Mouse (Mus musculus): ENCODE measurements around the gene Ppox.
"Not testable (repeated sequence)": the region's sequence is repeated elsewhere in the genome, so short reads cannot be mapped to it uniquely, and the experiment has no call there.

Ppox gene

DNA sequence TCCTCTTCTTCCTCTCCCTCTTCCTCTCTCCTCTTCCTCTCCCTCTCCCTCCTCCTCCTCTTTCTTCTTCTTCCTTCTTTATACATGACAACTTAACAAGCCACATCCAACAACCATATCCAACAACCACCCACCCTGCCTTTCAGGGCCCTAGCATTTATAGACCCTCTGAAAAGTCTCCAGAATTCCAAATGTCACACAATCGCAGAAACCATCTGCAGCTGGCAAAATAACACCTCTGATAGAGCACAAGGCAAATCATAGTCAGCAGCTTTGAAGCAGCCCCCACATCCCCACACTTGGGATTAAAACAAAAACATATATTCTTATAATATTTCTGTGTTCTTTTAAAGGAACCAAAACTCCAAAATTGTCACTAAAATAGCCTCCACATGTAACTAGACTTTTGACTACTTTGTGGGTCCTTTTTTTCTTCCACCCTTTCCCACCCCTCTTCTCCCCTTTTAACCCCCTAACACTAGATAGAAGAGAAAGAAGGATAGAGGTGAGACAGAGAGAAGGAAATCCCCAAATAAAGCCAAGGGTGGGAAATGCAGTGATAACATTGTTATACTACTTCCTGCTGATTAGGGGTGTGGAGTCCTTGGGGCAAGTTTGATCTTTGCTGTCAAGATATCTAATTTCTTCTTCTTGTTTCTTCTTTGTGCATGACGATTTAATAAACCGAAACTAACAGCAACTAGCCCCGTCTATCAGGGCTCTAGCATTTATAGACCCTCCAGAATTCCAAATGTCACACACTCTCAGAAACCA, 14.8 kb downstream of the Ppox start:
- DNase-seq = no peak

DNA sequence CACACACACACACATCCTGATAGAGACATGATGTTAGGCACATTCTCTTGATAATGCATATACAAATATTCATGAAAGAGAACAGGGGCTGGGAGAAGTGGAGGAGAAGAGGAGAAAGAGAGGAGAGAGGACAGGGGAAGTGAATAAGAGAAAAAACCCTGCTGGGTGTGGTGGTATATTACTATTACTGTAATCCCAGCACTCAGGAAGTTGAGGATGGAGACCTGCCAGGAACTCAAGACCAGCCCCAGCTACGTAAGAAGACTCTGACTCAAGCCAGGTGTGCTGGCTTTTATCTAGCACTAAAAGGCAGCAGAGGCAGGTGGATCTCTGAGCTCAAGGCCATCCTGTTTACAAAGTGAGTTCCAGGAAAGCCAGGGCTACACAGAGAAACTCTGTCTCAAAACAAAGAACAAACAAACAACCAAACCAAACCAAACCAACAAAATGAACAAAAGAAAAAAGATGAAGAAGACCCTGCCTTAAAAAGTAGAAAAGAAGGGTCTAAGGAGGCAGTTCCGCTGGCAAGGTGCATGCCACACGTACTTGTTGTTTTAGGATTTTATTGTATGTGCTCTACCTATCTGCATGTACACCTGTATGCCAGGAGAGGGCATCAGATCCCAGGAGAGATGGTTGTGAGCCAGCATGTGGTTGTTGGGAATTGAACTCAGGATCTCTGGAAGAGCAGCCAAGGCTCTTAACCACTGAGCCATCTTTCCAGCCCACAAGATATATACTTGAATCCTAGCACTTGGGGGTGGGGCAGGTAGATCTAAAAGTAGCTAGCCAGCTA, 17.1 kb downstream of the Ppox start:
- DNase-seq = no peak

DNA sequence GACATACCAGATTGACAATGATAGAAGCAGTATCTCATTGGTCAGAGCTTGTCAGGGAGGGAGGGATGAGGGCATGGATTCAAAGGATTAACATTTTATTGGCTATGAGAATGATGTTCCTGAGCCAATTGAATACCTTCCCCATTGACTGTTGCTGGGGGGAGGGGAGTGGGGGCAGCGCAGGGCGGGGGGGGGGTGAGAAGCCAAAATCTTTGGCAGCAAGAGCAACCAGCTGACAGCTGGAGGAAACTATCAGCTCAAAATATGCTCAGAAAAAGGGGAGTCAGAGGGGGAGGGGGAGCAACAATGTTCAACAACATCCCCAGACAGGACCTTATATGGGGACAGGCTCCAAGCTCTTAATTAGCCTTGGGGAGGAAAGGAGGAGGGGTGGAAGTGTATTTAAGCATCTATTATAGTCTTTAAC, 17.8 kb downstream of the Ppox start:
- DNase-seq = no peak

DNA sequence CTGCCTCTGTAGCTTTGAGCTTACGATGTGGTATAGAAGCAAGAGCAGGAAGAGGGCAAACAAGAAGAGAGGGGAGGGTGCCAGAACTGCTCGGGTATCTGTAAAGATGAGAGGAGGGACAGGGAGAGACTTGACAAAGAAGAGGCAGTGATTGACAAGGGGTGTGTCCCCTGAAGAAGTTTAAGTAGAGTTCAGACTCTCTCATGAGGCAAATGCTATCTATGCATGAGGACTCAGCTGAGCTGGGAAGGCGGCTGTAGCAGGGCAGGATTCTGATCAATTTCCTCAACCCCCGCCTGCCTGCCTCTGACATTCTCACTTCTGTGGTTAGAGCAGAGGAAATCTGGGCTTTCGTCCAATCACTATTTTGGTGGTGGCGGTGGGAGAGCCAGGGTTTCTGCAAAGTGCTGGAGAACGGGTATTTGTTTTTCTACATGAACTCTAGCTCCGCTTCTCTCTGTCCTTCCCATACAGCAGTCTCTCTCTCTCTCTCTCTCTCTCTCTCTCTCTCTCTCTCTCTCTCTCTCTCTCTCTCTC, 18.3 kb downstream of the Ppox start:
- peak; percentile 16 for DNase-seq

DNA sequence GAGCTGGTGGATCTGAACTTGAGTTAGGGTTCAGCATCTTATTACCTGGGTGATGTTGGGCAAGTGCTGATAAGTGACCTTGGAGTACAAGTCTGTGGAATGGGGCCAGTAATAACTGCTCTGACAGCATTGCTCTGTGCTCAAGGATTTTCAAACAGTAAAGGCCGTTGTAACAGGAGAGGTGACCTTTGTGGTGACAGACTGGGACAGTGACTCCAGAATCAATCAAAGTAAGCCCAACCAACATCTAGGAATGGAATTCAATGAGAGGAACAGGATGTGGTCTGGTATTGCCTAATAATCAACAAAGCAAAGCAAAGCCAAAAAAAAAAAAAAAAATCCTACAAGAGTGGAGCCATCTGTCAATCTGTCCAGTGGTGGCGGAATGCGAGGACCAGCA, 20.7 kb downstream of the Ppox start:
- no peak for DNase-seq

DNA sequence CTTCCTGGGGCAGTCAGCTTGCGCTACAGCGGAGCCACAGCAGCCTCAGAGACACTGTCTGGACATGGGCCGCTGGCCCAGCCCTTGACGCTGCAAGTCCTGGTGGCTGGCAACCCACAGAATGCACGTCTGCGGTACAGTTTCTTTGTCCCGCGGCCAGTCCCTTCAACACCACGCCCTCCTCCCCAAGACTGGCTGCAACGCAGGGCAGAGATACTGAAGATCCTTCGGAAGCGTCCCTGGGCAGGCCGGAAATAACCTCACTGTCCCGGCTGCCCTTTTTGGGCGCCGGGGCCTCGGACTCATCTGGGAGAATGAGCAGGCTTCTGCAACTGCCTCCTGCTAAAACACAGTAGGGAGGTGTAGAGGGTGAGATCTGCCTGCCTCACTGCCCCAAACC, 22.1 kb downstream of the Ppox start:
- DNase-seq = no peak

DNA sequence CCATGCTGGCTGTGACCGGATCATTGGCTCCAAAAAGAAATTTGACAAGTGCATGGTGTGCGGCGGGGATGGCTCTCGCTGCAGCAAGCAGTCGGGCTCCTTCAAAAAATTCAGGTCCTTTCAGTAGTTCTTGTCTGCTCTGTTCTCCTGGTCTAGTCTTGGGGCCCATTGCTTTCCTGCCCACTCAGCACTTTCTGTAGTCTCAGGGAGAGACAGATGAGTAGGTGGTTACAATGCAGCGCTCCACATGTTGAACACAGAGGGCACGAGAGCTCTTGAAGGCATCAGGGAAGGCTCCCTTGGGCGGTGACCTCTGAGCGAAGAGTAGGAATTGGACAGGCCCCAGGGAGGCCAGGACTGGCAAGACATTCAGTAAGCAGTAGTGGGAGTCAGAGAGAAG, 23.2 kb downstream of the Ppox start:
- no peak for DNase-seq

DNA sequence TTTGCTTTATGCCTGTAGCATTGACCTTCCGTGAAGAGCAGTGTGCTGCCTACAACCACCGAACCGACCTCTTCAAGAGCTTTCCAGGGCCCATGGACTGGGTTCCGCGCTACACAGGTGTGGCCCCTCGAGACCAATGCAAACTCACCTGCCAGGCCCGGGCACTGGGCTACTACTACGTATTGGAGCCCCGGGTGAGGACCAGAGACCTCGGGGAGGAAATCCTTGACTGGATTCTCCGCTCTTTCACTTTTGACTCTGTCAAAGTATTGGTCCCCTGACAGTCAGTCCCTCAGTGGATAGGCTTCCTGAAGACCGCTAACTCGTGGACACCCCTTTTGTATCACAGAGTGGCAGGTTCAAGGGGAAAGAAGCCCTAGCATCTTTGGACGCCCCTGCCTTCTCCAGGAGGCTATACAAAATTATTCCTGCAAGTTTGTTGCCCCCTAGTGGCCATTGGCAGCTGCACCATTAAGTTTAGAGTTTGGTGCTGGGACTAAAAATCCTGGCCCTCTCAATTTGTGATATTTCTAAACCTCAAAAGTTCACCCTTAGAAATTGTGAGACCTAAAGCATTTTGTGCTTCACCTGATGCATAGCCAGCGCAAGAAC, 23.9 kb downstream of the Ppox start:
- DNase-seq = peak; percentile 62

DNA sequence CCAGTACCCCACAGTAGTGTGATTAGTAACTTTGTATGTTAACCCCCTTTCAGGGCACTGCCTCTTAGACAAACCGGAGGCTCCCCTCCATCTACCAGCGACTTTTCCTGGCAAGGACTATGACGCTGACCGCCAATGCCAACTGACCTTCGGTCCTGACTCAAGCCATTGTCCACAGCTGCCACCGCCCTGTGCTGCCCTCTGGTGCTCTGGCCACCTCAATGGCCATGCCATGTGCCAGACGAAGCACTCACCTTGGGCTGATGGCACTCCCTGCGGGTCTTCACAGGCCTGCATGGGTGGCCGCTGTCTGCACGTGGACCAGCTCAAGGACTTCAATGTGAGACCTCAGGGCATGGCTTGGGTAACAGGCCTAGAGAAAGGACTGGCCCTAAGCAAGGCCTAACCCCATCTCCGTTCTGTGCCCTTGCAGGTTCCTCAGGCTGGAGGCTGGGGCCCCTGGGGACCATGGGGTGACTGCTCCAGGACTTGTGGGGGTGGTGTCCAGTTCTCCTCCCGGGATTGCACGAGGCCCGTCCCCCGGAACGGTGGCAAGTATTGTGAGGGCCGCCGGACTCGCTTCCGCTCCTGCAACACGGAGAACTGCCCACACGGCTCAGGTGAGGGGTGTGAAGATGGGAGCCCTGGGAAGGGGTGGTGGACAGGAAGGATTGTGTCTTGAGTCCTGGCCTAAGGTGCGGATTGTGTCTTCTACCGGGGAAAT, 24.7 kb downstream of the Ppox start:
- DNase-seq = no peak

DNA sequence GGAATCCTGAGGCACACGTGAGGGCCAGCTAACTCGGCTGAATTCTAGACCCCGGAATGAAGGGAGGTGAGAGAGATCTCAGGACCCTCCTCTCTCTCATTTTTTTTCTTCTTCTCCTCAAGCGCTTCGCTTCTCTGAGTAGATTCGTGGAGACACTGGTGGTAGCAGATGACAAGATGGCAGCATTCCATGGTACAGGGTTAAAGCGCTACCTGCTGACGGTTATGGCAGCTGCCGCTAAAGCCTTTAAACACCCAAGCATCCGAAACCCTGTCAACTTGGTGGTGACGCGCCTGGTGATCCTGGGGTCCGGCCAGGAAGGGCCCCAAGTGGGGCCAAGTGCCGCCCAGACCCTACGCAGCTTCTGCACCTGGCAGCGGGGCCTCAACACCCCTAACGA, 28.6 kb downstream of the Ppox start:
- DNase-seq = no peak

DNA sequence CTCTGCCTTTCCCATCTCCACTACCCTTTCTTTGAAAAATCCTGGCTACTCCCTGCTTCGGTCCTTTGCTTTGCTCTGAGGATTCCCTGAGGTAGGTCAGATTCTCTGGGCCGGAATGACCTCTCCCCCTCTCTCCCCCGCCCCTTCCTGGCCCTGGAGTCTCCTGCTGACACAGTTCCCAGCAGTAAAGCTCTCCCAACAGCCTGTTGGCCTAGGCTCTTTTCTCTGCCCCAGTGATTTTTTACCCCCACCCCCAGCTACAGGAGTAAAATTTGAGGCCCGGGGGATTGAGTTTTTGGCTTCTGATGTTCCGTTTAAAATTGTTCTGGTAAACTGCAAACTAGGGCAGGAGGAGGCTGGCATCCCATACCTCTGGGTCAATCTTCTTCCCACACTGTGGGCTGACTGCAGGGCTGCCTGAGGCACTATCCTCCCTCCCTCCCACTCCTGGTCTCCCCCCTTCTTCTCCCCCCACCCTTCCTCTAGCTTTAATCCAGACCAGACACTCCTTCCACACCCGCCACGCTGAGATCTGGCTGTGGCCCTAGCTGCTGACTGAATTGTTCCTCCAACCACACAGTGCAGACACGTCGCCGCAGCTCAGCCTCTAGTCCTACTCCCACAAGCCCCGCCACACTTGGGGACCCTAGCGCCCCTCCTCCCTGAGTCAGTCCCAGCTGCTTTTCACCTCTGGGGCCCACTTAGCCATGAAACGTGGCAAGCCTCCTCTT, 29.2 kb downstream of the Ppox start:
- DNase-seq = no peak

DNA sequence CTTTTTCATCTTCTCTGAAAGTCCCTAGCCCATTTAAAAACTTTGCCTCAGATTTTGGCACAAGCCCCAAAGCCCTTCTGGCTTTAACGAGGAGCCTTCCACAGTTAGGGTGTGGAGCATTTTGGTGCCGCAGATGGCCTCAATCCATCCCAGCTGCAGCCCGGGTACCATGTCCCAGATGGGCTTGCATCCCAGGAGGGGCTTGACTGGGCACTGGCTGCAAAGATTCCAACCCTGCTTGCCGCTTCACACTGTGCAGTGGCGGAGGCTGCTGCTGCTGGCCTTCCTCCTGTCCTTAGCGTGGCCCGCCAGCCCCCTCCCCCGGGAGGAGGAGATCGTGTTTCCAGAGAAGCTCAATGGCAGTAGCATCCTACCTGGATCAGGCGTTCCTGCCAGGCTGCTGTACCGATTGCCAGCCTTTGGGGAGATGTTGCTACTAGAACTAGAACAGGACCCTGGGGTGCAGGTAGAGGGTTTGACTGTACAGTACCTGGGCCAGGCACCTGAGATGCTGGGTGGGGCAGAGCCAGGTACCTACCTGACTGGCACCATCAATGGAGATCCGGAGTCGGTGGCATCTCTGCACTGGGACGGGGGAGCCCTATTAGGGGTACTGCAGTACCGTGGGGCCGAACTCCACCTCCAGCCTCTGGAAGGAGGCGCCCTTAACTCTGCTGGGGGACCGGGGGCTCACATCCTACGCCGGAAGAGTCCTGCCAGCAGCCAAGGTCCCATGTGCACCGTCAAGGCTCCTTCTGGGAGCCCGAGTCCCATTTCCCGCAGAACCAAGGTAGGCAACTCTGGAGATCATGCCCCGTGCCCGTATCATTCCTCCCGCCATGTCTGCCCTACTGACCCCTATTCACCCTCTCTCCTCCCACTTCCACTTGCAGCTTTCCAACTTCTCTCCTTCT, 30.0 kb downstream of the Ppox start, which contains the start of gene Ndufs2:
Gene Ndufs2, minus strand, starts transcription at position 709 of the 914 bp plus-strand sequence.
- no peak for DNase-seq

DNA sequence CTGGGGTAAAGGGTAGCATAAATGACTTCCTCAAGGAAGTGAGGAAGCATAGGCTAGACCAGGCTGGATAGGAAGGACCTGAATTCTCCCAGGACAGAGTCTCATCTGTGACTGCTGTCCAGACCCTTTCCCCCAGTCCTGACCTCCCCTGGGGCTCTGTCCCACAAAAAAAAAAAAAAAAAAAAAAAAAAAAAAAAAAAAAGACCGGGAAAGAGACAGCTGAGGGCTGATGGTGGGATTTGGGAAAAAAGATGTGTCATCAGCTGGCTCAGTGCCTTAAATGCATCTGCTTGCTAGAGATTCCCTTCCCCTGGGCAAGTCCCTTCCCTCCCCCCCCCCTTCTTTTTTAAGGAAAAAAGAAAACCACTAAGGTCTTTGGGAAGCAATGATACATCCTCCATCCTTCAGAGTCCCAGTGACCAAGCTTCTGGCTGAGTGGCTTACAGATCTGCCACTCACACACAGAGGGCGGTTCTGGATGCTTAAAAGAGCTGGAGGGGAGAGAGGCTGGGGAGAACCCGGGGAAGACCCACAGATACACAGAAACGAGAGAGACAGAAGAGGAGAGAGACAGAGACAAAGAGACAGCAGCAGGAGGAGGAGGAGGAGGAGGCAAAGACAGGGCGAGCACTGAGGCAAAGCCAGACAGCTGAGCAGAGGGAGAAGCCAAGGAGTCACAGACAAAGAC, 30.9 kb downstream of the Ppox start, which contains the start of gene Adamts4:
Gene Adamts4, plus strand, starts transcription at position 509 of the 688 bp plus-strand sequence.
- DNase-seq = no peak

DNA sequence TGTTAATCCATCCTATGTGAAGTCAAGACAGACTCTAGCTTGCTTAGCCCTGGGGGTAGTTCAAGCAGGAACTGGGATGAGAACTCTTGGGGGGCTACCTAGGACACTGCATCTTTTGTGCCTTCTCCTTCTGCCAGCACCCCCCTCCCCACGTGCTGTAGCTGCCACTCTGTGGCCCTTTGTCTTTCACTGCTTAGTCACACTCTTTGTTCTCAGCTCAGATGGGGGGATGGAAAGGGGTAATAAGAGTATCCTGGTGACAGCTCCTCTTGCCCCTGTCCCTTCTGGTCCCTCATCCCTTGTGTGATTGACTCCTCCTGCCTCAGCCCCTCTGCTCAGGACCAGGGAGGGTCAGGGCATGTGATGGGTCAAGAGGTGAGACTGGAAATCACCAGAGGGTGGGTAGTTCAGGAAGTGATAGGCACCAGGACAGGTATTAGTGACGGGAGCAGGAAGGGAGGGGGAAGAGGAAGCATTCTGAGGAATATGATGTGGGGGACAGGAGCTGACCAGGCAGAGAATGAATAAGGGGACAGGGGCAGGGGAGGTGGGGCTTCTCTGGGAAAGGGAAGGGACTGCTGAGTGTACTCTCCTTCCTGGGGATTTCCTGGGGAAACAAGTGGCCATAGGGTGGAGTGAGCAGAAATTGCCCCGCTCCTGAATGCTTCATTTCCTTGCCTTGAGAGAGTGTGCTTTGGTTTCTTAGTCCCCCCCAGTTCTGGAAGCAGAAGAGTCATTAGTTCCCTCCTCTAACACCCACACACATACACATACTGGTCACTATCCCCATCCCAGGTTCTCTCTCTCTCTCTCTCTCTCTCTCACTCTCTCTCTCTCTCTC, 32.4 kb downstream of the Ppox start:
- no peak for DNase-seq

DNA sequence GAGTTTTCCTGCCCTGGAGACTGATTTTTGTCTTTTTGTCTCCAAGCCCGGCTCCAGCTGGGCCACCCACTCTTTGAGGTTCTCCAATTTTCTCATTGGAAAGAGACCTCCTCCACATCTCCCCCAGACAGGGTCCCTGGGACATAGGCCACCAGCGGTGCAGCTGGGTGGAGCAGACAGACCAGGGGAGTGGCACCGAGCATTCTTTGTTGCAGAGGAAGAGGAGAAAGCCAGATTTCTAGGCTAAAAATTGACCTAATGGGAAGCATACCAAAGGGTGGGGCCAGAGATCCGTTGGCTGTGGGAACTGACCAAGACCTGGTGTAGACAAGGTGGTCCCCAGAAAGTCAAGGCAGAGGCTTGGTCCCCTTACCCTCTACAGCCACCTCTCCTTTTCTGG, 33.1 kb downstream of the Ppox start:
- no peak for DNase-seq

DNA sequence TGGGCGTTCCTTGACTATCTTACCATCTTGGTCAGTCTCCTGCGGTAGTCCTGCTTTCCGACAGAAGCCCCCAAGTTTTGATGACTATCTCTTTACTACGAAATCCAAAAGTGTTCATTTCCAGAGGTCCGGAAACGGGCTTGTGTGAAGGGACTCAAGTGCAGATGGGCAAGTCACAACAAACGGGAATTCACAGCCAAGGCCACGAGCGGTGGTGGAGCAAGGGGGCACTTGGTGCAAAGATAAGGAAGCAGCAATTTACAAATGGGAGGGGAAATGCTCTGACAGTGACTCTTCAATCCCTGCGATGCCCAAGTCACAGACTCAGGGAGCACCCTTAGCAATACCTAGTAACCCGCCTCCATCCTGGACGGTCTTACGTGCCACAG, 33.5 kb downstream of the Ppox start:
- no peak for DNase-seq

DNA sequence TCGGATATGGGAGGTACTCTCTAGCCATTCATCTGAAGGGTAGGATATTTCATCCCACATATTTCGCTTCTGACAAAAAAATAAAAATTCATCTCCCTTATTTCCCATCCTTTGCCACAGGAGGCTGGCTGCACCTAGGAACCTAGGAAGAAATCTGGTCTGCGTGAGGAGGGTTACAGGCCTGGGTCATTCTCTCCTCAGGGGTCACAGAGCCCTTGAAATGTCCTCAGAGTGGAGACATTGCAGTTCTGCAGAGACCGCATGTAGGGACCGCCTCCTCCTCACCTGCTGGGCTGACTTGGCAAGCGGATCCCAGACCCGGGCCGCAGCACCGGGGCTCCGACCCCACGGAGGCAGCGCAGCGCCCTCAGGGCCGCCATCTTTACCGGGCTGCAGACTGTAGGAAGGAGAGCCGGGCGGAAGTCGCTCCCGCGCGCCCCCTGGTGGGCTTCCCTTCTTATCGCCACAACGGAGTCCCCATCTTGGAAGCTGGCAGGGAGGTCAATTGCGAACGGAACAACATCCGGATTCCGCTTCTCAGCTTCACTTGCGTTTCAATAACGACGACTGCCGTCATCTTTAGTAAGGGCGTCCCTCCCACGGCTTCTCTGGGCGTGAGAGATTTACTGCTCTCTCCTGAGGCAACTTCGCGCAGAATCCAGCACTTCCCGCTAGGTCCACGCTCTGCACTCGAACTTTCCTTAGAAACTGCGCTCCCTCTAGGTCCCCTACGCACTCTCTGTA, 34.1 kb downstream of the Ppox start:
- DNase-seq = peak; percentile 96

DNA sequence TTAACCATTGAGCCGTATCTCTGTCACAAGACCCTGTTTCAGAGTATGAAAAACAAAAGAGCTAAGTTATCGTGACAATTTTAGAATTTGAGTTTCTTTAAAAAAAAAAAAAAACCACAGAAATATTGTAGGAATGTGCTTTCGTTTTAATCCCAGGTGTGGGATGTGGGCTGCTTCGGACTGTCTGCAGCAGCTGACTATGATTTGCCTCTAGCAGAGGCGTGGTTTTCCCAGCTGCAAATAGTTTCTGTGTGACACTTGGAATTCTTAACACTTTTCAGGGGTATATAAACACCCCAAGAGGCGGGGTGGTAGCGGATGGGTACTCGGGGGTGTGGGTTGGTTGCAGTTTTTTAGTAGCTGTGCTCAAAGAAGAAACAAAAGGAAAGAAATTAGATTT, 35.6 kb downstream of the Ppox start:
- no peak for DNase-seq

DNA sequence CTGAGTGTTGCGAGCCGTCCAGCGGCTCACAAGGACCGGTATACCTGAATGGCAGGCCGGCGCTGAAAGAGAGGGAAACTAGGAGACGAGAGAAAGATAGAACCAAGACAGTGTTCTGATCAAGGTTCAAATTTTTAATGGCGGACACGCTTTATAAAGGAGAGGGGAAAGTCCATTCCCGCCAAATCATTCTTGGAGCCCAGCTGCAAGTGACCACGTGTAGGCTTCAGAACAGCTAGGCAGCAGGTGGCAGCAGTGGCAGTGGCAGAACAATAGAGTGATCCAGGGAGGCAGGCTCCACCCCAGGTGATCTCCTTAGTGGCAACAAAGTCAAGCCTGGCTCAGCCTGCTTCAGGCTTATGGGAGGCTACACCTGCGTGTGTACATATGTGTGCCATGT, 39.0 kb downstream of the Ppox start:
- DNase-seq = not testable (repeated sequence)
